Mouse (Mus musculus): ENCODE results near the gene Bbox1.

DNA sequence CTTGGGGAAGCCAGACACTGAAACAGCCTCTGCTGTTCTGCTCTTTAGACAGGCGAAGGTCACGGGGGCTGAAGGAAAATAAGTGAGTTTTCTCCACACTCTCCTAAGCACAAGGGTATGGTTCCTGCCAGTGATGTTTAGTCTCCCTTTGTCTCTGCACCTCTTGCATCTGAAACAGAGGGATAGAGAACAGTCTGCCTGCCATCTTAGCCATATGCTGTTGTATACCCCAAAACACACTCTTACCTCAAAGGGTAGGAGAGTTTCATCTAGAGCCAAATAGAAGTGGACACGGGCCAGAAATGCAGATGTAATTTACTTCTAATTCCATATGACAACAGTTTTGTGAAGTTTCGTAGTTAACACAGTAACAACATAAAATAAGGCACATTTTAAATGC, 83.6 kb downstream of the Bbox1 start:
- TF ChIP-seq POLR2A (IDR thresholded peaks at IDR 0.05; ENCODE audit: low read depth, low read length) (no peak), CTCF (IDR thresholded peaks at IDR 0.05; ENCODE audit: borderline replicate concordance, insufficient read depth, low read length) (no peak)
